Mouse (Mus musculus) small intestine, adult 2 months (tissue): ENCODE data around the gene Tspan13. TPM values are rescaled to one million over a fixed set of nuclear protein-coding genes. Genes with fewer than 3 reads are reported as not detected.
A peak's percentile ranks its signal among the peaks of the same experiment; 100 is the strongest.

Source experiments
- H3K27ac ChIP-seq: fragments of 200-500 bp; 2 replicates; pipeline ENCODE4 v1.5.1; 2012; ENCODE audit warnings: low read depth, low read length, control low read depth, inconsistent platforms; ENCODE audit not compliant: insufficient read depth
- H3K27me3 ChIP-seq: fragments of 200-500 bp; 2 replicates; pipeline ENCODE4 v1.6.1; 2012; ENCODE audit warnings: mild to moderate bottlenecking, moderate library complexity, low read length, inconsistent platforms; ENCODE audit not compliant: control insufficient read depth, insufficient read depth
- H3K36me3 ChIP-seq: fragments of 200-500 bp; 2 replicates; pipeline ENCODE4 v1.6.1; 2012; ENCODE audit warnings: mild to moderate bottlenecking, low read length, control low read depth, inconsistent platforms; ENCODE audit not compliant: control insufficient read depth, insufficient read depth
- H3K4me1 ChIP-seq: fragments of 200-500 bp; 2 replicates; pipeline ENCODE4 v1.6.1; 2012; ENCODE audit warnings: low read length, inconsistent platforms, mixed read lengths; ENCODE audit not compliant: control insufficient read depth, insufficient read depth, insufficient read length
- H3K4me3 ChIP-seq: fragments of 200-500 bp; 2 replicates; pipeline ENCODE4 v1.5.1; 2012; ENCODE audit warnings: low read depth, mild to moderate bottlenecking, control low read depth, inconsistent platforms, low read length, moderate library complexity
- CTCF ChIP-seq: fragments of 200-500 bp; IDR thresholded peaks from 2 replicates; pipeline ENCODE4 v1.5.1; 2012; ENCODE audit warnings: low read depth, mild to moderate bottlenecking, control low read depth, inconsistent platforms, low read length, moderate library complexity, mixed read lengths; ENCODE audit not compliant: insufficient replicate concordance, insufficient read length; ENCODE audit errors: extremely low read depth
- POLR2A ChIP-seq: fragments of 200-500 bp; IDR thresholded peaks from 2 replicates; pipeline ENCODE4 v1.6.1; 2012; ENCODE audit warnings: low read depth, mild to moderate bottlenecking, control low read depth, inconsistent platforms, low read length, moderate library complexity
- WGBS: fragments of 180-500 bp; shearing (Covaris S2); methylation state at CpG from one replicate; pipeline ENCODE4 v1.1.7; 2018; 5-methylcytosine and 5-hydroxymethylcytosine counted together
- polyA plus RNA-seq: library from polyadenylated mRNA; depleted of rRNA; stranded (reverse); fragments of >200 nt; gene quantifications from 2 replicates; pipeline ENCODE4 v1.2.3, GENCODE M21; 2012

Gene Tspan13
- polyA plus RNA-seq, 1 experiment: 679 TPM

GRCm38 (mm10) chr12:35994098-35994497, 48.2 kb downstream of the Tspan13 start:
- no peak overlapping the region for H3K4me3 ChIP-seq

GRCm38 (mm10) chr12:35993583-35993982, 48.7 kb downstream of the Tspan13 start:
- no peak overlapping the region for H3K27ac ChIP-seq

More at GRCm38 (mm10) chr12:35994098-35994497, 48.2 kb downstream of the Tspan13 start:
- no peaks in the 10 kb centered on the region for H3K4me1 ChIP-seq
- no peaks in the 10 kb centered on the region for H3K27me3 ChIP-seq
- no peaks in the 10 kb centered on the region for H3K36me3 ChIP-seq
- TF ChIP-seq CTCF: no peak
- no peak for TF ChIP-seq POLR2A
- H3K27ac ChIP-seq: no peak overlapping the region; the same call in 1 of the 2 replicates

GRCm38 (mm10) chr12:35992711-35993110, 49.6 kb downstream of the Tspan13 start, which contains the start of gene Agr2:
Gene Agr2, plus strand, starts transcription at chr12:35992907.
- no peak for TF ChIP-seq CTCF
- TF ChIP-seq POLR2A: no peak
- Histone ChIP-seq H3K36me3 (no peaks in the 10 kb centered on the region), H3K4me3 (peak within 1 kb of the TSS; percentile 44; the same call in 1 of the 2 replicates), H3K4me1 (no peaks in the 10 kb centered on the region), H3K27me3 (no peaks in the 10 kb centered on the region), H3K27ac (peak within 1 kb of the TSS; percentile 10; the same call in 1 of the 2 replicates)
- 27% methylated on average over 9 of the region's 9 CpGs for WGBS

More at GRCm38 (mm10) chr12:35993583-35993982, 48.7 kb downstream of the Tspan13 start:
- Histone ChIP-seq H3K4me3 (no peak overlapping the region), H3K36me3 (no peaks in the 10 kb centered on the region), H3K4me1 (no peaks in the 10 kb centered on the region), H3K27me3 (no peaks in the 10 kb centered on the region)
- WGBS: 25% methylated on average over 3 of the region's 3 CpGs
- TF ChIP-seq CTCF: no peak
- TF ChIP-seq POLR2A: no peak

- H3K27ac ChIP-seq: no peak overlapping the region
- H3K4me1 ChIP-seq: peaks cover 2% of the 10 kb centered on the region; the same call in 1 of the 2 replicates
- no peaks in the 10 kb centered on the region for H3K36me3 ChIP-seq
- no peak for TF ChIP-seq CTCF
- no peak for TF ChIP-seq POLR2A
- WGBS: 91% methylated on average over 5 of the region's 5 CpGs
- no peak overlapping the region for H3K4me3 ChIP-seq
- H3K27me3 ChIP-seq: no peaks in the 10 kb centered on the region
Measured at GRCm38 (mm10) chr12:35984743-35985142, 57.6 kb downstream of the Tspan13 start.

GRCm38 (mm10) chr12:35983472-35983871, 58.8 kb downstream of the Tspan13 start:
- Histone ChIP-seq H3K27ac (no peak overlapping the region), H3K36me3 (no peaks in the 10 kb centered on the region), H3K4me3 (no peak overlapping the region), H3K27me3 (no peaks in the 10 kb centered on the region), H3K4me1 (peaks cover 2% of the 10 kb centered on the region; the same call in 1 of the 2 replicates)
- WGBS: 79% methylated on average over 9 of the region's 9 CpGs
- no peak for TF ChIP-seq CTCF
- TF ChIP-seq POLR2A: no peak

- Histone ChIP-seq H3K27me3 (no peaks in the 10 kb centered on the region), H3K27ac (no peak overlapping the region; the same call in 1 of the 2 replicates), H3K36me3 (no peaks in the 10 kb centered on the region), H3K4me1 (peaks cover 2% of the 10 kb centered on the region; the same call in 1 of the 2 replicates), H3K4me3 (no peak overlapping the region)
- no peak for TF ChIP-seq POLR2A
- TF ChIP-seq CTCF: no peak
- 10% methylated on average over 6 of the region's 6 CpGs for WGBS
Measured at GRCm38 (mm10) chr12:35981732-35982360, 60.5 kb downstream of the Tspan13 start.

GRCm38 (mm10) chr12:35979625-35980024, 62.7 kb downstream of the Tspan13 start:
- Histone ChIP-seq H3K4me1 (peaks cover 2% of the 10 kb centered on the region; the same call in 1 of the 2 replicates), H3K27ac (no peak overlapping the region), H3K27me3 (no peaks in the 10 kb centered on the region), H3K4me3 (no peak overlapping the region), H3K36me3 (no peaks in the 10 kb centered on the region)
- 27% methylated on average over 5 of the region's 5 CpGs for WGBS
- TF ChIP-seq POLR2A (no peak), CTCF (no peak)
